Mouse (Mus musculus) forebrain, embryonic 11.5 days (tissue): ENCODE measurements around the gene Rnf145. TPM values are rescaled to one million over a fixed set of nuclear protein-coding genes. Genes with fewer than 3 reads are reported as not detected.

Source experiments
- ATAC-seq: fragments of 200-750 bp; cut with Nextera tagmentation; replicated peaks from 2 replicates; pipeline ENCODE4 v1.8.0; 2017; ENCODE audit warnings: moderate TSS enrichment; ENCODE audit not compliant: low FRiP score
- DNase-seq: peaks from one replicate; pipeline ENCODE4 v3.0.0-alpha.2; 2017; ENCODE audit warnings: low spot score
- H3K27ac ChIP-seq: fragments of 300-500 bp; sonication (generic); 2 replicates; pipeline ENCODE4 v1.5.1; 2014; ENCODE audit warnings: low read depth, low read length
- H3K27me3 ChIP-seq: fragments of 300-500 bp; sonication (generic); 2 replicates; pipeline ENCODE4 v1.6.1; 2014; ENCODE audit warnings: mild to moderate bottlenecking, low read length, mixed read lengths; ENCODE audit not compliant: control insufficient read depth, insufficient read depth
- H3K36me3 ChIP-seq: fragments of 300-500 bp; sonication (generic); 2 replicates; pipeline ENCODE4 v1.6.1; 2014; ENCODE audit warnings: mild to moderate bottlenecking, low read length, moderate library complexity, mixed read lengths; ENCODE audit not compliant: control insufficient read depth, insufficient read depth
- H3K4me1 ChIP-seq: fragments of 300-500 bp; sonication (generic); replicated peaks from 2 replicates; pipeline ENCODE4 v1.6.1; 2014; ENCODE audit warnings: low read length, mixed read lengths; ENCODE audit not compliant: control insufficient read depth, insufficient read depth
- H3K4me2 ChIP-seq: fragments of 300-500 bp; sonication (generic); 2 replicates; pipeline ENCODE4 v1.6.1; 2014; ENCODE audit warnings: low read depth, mild to moderate bottlenecking, low read length, moderate library complexity, mixed read lengths; ENCODE audit not compliant: severe bottlenecking
- H3K4me3 ChIP-seq: fragments of 300-500 bp; sonication (generic); 2 replicates; pipeline ENCODE4 v1.5.1; 2014; ENCODE audit warnings: low read depth, low read length
- H3K9ac ChIP-seq: fragments of 300-500 bp; sonication (generic); 2 replicates; pipeline ENCODE4 v1.6.1; 2014; ENCODE audit warnings: low read length
- H3K9me3 ChIP-seq: fragments of 300-500 bp; sonication (generic); 2 replicates; pipeline ENCODE4 v1.6.1; 2016; ENCODE audit warnings: low read length, mixed read lengths; ENCODE audit not compliant: control insufficient read depth
- WGBS: fragments of 180-500 bp; shearing (Covaris S2); extraction: QIAGEN DNeasy Blood & Tissue Kit; methylation state at CpG from one replicate; pipeline ENCODE4 v1.1.7; 2014; 5-methylcytosine and 5-hydroxymethylcytosine counted together
- polyA plus RNA-seq: library from polyadenylated mRNA; unstranded; fragments of >200 nt; fragmentation: Nextera tagmentation; extraction: Ambion mirVana; gene quantifications from 2 replicates; pipeline ENCODE4 v1.2.1, GENCODE M21; 2014

Gene Rnf145
- polyA plus RNA-seq, 1 experiment from 2014 or later = 124 TPM

DNA sequence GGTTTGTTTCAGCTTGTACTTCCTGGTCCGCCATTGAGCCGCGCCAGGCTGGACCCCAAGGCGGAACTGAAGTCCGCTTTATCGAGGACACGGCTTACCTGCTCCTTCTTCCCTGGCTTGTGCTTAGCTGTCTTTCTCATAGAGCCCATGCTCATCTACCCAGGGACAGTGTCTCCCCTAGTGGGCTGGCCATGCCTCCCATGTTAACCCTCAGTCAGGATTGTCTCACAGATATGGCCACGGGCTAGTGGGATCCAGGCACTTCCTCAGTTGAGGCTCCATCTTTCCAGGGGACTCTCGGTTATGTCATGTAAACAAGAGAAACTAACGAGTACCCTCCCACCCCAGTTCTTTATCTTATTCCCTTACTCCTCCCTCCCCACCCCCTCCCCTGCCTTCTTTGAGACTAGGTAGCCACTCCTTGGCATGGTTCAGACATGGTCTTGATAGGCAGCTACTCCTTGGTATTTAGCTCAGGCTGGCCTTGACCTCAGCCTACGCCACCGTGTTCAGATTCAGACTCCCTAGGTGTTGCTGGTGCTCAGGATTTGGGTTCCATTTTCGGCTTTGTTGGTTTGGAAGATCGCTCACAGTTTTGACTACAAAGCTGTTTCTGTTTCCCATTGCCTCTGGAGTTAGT, 9.9 kb downstream of the Rnf145 start:
- ATAC-seq (no peak), DNase-seq (no peak)
- Histone ChIP-seq H3K9ac (no peak overlapping the region), H3K4me2 (no peak overlapping the region), H3K4me3 (no peak overlapping the region), H3K27ac (no peak overlapping the region), H3K4me1 (no peaks in the 10 kb centered on the region), H3K9me3 (no peaks in the 10 kb centered on the region), H3K36me3 (peaks cover 5% of the 10 kb centered on the region; the same call in 1 of the 2 replicates), H3K27me3 (no peaks in the 10 kb centered on the region)
- WGBS = 92% methylated on average over 14 of the region's 14 CpGs

DNA sequence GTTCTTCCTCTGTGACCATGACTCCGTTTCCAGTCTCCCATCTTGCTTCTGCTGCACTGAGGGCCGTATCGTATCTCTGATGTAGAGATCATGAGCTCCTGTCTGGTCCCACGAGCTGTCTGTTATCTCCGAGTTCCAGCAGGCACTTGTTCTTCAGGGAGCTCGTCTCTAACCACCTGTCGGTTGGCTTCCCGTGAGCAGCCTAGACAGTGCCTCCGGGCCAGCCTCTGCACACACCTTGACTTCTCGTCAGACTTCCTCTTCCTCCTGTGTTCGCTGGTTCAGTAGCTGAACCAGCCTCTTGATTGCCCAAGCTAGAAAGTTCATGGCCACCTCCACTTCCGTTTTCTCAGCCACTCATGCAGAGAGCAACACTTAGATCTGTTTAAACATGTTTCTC, 10.4 kb downstream of the Rnf145 start:
- Histone ChIP-seq H3K36me3 (peaks cover 5% of the 10 kb centered on the region; the same call in 1 of the 2 replicates), H3K4me1 (no peaks in the 10 kb centered on the region), H3K27ac (no peak overlapping the region), H3K9ac (no peak overlapping the region), H3K27me3 (no peaks in the 10 kb centered on the region), H3K4me3 (no peak overlapping the region), H3K9me3 (no peaks in the 10 kb centered on the region), H3K4me2 (no peak overlapping the region)
- ATAC-seq (no peak), DNase-seq (no peak)
- 93% methylated on average over 12 of the region's 12 CpGs for WGBS

DNA sequence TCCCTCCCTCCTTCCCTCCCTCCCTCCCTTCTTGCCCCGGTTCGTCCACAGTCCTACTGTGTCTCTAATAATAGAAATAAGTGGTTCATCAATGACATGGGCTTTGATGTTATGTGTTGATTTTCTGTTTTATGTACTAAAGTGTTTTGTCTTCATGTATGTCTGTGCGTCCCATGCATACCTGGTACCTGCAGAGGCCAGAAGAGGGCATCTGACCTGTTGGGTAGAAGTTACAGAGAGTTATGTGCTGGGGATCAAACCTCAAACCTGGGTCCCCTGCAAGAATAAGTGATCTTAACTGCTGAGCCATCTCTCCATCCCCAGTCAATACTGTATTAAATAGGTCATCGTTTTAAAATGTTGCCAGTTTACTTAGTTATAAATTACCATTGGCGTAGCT, 11.0 kb downstream of the Rnf145 start:
- Histone ChIP-seq H3K9ac (no peak overlapping the region), H3K4me1 (no peaks in the 10 kb centered on the region), H3K4me3 (no peak overlapping the region), H3K27ac (no peak overlapping the region), H3K36me3 (peaks cover 5% of the 10 kb centered on the region; the same call in 1 of the 2 replicates), H3K9me3 (no peaks in the 10 kb centered on the region), H3K27me3 (no peaks in the 10 kb centered on the region), H3K4me2 (no peak overlapping the region)
- WGBS = 95% methylated on average over 5 of the region's 5 CpGs
- ATAC-seq = no peak
- no peak for DNase-seq

DNA sequence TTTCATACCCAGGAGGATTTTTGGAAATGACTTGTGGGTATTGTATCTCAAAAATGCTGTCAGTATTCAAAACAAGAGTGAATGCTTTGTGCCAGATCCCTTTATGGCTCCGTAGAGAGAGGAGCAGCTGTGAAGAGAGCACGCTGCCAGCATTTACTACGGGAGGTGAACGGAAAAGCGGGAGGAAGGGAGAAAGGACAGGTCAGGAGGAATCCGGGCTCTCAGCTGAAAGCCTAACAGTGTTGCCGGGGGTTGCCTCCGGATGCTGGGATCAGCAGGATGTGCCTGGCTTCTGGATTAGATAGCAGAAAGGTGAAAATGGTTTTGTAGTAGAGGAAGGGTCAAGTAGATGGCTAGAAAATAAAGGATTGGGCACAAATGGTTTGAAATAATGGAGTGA, 11.6 kb downstream of the Rnf145 start:
- H3K4me2 ChIP-seq = no peak overlapping the region
- H3K4me3 ChIP-seq = no peak overlapping the region
- H3K27ac ChIP-seq = no peak overlapping the region
- no peaks in the 10 kb centered on the region for H3K4me1 ChIP-seq
- DNase-seq (no peak), ATAC-seq (no peak)
- no peaks in the 10 kb centered on the region for H3K27me3 ChIP-seq
- H3K9me3 ChIP-seq = no peaks in the 10 kb centered on the region
- 90% methylated on average over 8 of the region's 8 CpGs for WGBS
- peaks cover 5% of the 10 kb centered on the region; the same call in 1 of the 2 replicates for H3K36me3 ChIP-seq
- no peak overlapping the region for H3K9ac ChIP-seq

DNA sequence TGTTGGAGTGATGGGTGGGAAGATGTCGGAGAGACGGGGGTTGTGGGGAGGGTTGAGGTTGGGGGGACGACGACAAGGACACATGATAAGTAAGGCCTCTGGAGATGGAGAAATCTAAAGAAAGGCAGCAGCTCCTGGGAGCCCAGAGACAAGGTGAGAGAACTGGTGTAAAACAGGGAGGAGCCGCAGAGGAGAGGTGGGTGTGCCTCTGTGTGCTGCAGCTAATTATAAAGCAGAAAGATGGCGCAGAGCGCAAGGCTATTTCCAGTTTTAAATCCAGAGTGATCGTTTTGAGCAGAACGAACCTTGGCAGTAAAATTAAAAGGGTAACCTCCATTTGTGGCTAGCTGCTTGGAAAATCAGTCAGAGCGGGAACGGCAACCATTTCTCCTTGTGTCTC, 12.1 kb downstream of the Rnf145 start:
- Histone ChIP-seq H3K9me3 (no peaks in the 10 kb centered on the region), H3K4me3 (no peak overlapping the region), H3K36me3 (peaks cover 3% of the 10 kb centered on the region; the same call in 1 of the 2 replicates), H3K4me1 (no peaks in the 10 kb centered on the region), H3K9ac (no peak overlapping the region), H3K4me2 (no peak overlapping the region), H3K27ac (no peak overlapping the region), H3K27me3 (no peaks in the 10 kb centered on the region)
- no peak for ATAC-seq
- WGBS = 94% methylated on average over 11 of the region's 11 CpGs
- DNase-seq = no peak

DNA sequence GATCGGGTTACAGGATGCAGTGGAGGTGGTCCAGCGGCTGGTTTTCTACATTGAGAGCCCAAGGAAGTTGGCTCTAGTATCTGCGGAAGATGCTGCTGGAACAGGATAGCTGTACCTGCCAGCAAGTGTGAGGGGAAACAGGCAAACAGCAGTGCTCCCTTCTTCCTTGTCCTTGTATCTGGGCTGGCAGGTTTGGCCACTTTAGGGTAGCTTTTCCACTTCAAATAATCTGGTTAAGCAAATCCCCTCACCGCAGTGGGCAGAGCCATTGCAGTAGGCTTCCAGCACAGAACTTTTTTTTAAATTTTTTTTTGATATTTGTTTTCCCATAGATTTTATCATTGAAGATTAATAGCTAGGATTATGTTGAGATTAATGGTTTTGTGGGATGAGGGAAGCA, 12.9 kb downstream of the Rnf145 start:
- Histone ChIP-seq H3K4me2 (no peak overlapping the region), H3K36me3 (peaks cover 3% of the 10 kb centered on the region; the same call in 1 of the 2 replicates), H3K27me3 (no peaks in the 10 kb centered on the region), H3K27ac (no peak overlapping the region), H3K4me3 (no peak overlapping the region), H3K9me3 (no peaks in the 10 kb centered on the region), H3K9ac (no peak overlapping the region), H3K4me1 (no peaks in the 10 kb centered on the region)
- ATAC-seq (no peak), DNase-seq (no peak)
- 91% methylated on average over 4 of the region's 4 CpGs for WGBS

DNA sequence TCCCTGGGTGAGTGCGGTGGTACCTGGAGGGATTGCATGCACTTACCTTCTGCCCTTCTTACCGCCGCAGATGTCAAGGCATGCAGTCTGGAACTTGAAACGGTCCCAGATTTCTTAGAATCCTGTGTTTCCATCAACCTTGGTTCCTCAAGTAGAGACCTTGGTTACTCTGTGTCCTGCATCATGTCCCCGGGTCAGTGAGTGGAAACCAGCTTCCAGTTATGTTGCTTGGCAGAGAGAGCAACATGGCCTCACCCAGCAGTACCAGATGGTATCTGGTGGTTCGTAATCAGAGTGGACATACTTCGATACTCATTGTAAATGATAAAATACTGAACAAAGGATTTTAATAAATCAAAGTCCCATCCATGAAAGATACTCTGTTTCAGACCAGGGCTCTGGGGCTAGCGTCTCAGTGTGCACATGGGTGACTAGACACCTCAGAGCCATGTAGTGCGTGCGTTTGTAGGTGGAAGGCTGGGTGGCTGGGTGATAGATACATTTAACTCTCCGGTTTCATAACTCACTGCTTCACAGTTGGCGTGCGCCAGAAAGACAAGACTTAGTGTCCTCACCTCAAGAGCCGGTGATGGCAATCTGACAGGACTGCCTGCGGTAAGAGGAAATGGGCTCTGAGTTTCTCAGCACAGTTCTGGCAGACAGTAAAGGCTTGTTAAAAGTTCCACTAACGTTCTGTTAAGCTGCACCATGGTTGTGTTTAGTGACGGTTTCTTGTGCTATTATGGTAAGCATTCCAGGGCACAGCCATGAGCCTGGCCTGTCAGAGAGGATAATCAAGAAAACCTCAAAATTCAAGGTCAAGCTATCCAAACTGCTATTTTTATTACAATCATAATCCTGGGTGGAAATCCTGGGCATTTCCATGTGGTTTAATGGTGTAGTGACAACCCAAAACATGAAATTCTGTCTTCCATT, 14.3 kb downstream of the Rnf145 start:
- H3K36me3 ChIP-seq = peaks cover 3% of the 10 kb centered on the region; the same call in 1 of the 2 replicates
- DNase-seq (no peak), ATAC-seq (no peak)
- H3K27ac ChIP-seq = no peak overlapping the region
- H3K27me3 ChIP-seq = no peaks in the 10 kb centered on the region
- no peak overlapping the region for H3K9ac ChIP-seq
- H3K4me1 ChIP-seq = no peaks in the 10 kb centered on the region
- WGBS = 94% methylated on average over 17 of the region's 17 CpGs
- H3K4me2 ChIP-seq = no peak overlapping the region
- H3K9me3 ChIP-seq = no peaks in the 10 kb centered on the region
- H3K4me3 ChIP-seq = no peak overlapping the region

DNA sequence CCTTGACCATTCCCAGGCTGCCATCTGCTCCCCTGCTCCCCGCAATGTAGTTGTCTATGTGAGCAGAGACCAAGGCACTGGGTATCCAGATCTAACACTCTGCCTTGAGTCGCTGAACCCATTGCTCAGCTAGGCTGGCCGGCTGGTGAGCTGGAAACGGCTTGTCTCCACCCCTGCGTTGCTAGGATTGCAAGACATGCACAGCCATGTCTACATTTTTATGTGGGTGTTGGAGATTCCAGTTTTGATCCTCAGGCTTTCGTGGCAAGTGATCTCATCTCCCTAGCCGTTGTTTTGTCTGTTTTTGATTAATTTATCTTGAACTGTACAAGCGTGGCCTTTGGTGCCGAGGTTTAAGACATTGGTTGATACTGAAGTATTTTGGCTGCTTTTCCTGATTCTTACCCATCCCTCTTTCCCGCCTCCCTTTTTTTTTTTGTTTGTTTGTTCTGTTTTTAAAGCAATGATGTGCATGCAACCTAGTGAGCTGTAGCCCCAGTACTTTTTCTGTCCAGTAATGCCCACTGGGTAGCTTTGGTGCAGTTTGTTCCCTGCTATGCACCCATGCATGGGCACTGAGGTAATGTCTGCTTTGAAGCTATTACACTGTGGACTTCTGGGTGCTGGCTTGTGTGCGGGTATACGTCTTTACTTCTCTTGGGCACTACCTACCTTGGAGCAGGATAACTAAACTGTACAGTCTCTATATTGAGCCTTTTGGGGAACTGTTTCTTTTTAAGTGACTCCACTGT, 16.4 kb downstream of the Rnf145 start:
- no peak for ATAC-seq
- Histone ChIP-seq H3K36me3 (no peaks in the 10 kb centered on the region; the same call in 1 of the 2 replicates), H3K4me1 (no peaks in the 10 kb centered on the region), H3K4me3 (no peak overlapping the region), H3K9me3 (no peaks in the 10 kb centered on the region), H3K4me2 (no peak overlapping the region), H3K27me3 (no peaks in the 10 kb centered on the region), H3K9ac (no peak overlapping the region), H3K27ac (no peak overlapping the region)
- WGBS = 94% methylated on average over 12 of the region's 12 CpGs
- DNase-seq = no peak
